Mouse (Mus musculus) thymus, adult 18-20 months (tissue): Measurements from ENCODE around the gene Wasf3.
"Not testable (repeated sequence)": the region's sequence is repeated elsewhere in the genome, so short reads cannot be mapped to it uniquely, and the experiment has no call there.

ENCODE experiments used
- DNase-seq, 2 experiments: peaks; one replicate each; pipeline ENCODE4 v3.0.0; 2022; ENCODE audit warnings: mixed read lengths in 2 of 2

Gene Wasf3

DNA sequence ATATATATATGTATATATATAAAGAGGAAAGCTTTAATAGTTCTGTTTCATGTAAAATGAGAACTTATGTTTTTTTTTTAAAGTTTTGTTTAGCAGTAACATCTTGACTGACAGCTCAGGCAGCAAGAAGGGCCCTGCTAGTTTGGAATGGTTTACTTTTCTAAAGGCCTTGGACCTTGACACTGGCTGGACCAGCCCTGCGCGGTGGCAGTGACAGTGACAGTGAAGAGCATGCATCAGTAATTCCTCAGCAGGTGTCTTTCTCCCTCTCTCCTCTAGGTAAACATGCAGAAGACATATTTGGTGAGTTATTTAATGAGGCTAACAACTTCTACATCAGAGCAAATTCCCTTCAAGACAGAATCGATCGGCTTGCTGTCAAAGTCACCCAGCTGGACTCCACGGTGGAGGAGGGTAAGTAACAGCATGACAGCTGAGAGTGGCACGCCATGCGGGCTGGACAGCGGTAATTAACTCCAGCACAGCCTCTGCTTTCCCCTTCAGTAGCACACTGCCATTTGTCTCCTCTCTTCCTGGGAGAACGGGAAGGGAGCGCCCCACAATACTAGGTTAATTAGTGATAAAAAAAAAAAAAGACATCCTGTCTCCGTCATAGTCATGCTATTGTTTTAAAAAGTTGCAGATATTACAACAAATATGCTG, 66.9 kb downstream of the Wasf3 start:
- DNase-seq: no peak

DNA sequence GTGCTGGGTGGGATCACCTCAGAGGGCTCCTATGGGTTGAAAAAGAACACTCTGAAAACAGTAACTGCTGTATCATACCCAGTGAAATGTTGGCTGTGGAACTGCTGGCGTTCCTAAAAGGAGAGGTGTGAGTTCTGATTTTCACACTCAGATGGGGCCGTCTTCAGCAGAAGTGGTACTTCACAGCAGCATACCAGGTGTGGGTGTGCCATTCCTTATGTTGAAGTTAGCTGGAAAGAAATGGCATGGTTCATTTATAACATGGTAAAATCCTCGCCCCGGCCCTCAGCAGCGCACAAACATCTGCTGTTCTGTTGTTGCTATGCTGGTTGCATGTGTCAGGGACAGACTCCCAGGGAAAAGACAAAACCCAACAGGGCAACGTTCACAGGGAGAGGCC, 68.8 kb downstream of the Wasf3 start:
- no peak for DNase-seq

DNA sequence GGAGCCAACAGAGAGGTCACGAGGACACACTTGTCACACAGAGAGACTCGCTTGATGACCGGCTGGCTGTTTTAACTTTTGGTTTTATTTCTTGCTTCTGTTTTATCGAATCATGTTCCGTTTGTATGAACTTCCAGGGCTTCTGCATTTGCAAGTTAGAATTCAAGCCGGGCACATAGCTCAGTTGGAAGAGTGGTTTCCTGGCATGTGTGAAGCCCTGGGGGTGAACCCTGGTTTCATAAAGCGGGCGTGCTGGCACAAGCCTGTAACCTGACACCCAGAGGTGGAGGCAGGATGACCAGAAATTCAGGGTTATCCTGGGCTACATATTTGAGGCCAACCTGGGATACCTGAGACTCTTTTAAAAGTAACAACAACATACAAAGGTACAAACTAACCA, 76.8 kb downstream of the Wasf3 start:
- DNase-seq: no peak

DNA sequence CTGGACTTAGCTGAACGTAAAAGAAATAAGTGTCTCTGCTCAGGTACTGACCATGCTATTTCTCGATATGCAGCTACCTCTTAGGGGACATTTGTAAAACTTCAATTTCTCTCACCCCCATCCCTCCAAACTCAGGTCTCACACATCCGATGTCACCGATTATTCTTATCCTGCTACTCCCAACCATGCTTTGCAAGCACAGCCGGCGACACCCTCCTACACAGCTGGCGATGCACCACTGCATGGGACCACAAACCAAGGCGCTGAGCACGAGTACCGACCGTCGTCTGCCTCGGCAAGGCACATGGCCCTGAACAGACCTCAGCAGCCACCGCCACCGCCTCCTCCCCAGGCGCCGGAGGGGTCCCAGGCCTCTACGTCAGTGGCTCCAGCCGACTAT, 81.9 kb downstream of the Wasf3 start:
- no peak for DNase-seq

DNA sequence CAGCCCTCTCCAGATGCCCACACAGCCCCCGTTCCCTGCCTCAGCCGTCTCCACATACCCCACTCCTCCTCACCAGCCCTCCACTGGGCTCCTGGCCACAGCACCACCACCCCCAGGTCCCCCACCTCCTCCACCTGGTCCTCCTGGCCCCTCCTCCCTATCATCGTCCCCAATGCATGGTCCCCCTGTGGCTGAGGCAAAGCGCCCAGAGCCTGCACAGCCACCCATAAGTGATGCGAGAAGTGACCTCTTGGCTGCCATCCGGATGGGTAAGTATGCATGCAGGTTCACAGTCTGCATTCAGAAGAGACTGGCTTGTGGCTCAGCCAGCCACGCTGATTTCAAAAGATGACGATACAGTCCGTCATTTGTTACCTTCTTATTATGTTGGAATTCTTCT, 83.5 kb downstream of the Wasf3 start:
- no peak for DNase-seq

DNA sequence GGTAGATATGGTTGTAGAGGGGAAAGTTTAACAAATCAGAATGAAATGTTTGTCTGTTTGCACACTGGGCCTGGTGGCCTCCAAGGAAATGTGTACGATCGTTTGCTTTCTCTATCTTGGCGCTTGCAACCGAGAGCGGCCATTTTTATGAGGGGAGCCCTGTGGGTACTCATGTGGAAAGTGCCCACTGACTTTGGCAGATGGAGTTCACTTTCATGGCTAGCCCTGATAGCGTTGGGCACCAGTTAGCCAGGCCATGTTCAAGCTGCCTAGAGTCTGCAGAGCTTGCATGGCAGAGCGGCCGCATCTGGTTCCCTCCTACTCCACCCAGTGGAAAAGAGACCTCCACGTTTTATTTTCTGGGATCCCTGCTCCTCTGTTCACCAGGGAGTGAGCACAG, 86.0 kb downstream of the Wasf3 start:
- DNase-seq: no peak

DNA sequence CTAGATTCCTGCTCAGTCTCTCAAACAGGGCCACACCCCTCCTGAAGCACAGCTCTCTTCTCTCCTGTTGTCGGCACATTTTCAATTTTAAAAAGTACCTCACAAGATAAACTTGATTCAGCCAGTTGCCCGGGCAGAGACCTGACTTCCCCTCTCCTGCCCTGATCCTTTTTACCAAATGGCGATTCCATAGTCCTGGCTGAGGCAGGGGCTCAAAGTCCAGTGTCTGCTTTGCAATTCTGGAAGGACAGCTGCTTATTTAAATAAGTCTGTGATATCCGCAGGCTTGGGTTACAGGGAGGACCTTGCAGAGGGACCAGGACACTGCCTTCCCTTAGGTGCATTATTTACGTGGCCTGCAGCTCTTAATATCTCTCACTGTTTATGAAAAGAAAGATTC, 86.5 kb downstream of the Wasf3 start:
- DNase-seq: no peak

DNA sequence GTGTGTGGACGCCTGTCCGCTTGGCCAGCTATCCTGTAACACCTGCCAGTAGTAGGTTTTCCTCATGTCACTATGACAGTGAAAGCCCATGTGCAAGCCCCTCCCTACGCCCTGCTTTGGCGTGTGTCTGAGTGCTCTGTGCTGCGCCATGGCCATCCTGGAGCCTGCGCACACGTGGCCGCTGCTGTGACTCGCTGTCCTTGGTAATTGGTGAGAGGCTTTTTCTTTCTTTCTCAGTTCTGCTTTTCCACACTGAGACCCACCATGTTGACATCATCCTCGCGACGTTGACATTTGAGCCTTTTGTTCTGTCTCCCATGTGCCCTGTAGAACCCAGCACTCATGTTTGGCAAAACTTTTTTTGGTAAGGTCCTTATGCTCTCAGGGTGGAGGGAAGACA, 87.0 kb downstream of the Wasf3 start:
- DNase-seq: no peak

DNA sequence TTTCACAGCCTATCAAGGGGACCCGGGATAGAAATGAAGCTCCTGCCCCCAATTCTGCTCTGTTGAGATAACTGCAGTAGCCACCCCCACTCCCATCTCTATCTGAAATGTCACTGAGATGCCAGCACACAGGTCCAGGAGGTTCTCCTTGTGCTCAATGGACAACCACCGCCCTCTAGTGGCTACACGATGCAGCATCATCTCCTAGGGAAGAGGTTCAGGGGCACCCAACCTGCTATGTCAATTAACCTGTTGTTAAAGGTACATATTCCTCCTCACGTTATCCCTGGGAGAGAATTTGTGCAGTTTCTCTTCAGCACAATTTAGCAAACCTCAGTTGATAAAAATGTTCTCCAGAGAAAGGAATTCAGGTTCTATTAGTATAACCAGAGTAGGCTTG, 94.8 kb downstream of the Wasf3 start:
- not testable (repeated sequence) for DNase-seq

DNA sequence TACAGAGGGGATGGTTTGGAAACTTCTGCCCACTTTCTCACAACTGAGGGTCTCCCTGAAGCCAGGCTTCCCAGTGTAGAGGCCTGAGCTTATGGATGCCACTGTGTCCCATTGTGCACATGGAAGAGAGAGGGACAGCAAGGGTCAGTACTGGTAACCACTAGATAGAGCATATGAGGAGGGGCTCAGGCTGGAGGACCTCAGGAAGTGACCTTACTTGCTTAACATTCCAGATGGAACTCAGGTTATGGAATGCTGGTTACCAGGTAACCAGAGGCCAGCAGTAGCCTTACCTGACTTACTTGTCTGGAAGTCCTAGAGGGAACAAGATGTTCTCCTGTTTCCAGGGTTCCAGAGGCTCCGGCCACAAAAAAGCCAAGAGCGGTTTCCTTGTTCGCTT, 96.9 kb downstream of the Wasf3 start, which contains the start of gene Gm6408:
Gm6408 (plus strand) TSS at position 301 of the 400 bp plus-strand sequence.
- not testable (repeated sequence) for DNase-seq

DNA sequence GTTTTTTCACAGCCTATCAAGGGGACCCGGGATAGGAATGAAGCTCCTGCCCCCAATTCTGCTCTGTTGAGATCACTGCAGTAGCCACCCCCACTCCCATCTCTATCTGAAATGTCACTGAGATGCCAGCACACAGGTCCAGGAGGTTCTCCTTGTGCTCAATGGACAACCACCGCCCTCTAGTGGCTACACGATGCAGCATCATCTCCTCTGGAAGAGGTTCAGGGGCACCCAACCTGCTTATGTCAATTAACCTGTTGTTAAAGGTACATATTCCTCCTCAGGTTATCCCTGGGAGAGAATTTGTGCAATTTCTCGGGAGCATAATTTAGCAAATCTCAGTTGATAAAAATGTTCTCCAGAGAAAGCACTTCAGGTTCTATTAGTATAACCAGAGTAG, 104.2 kb downstream of the Wasf3 start:
- DNase-seq: not testable (repeated sequence)

DNA sequence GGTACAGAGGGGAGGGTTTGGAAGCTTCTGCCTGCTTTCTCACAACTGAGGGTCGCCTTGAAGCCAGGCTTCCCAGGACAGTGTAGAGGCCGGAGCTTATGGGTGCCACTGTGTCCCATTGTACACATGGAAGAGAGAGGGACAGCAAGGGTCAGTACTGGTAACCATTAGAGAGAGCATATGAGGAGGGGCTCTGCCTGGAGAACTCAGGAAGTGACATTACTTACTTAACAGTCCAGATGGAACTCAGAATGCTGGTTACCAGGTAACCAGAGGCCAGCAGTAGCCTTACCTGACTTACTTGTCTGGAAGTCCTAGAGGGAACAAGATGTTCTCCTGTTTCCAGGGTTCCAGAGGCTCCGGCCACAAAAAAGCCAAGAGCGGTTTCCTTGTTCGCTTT, 106.3 kb downstream of the Wasf3 start, which contains the start of gene Gm6370:
Gm6370 (plus strand) TSS at position 301 of the 400 bp plus-strand sequence.
- not testable (repeated sequence) for DNase-seq

DNA sequence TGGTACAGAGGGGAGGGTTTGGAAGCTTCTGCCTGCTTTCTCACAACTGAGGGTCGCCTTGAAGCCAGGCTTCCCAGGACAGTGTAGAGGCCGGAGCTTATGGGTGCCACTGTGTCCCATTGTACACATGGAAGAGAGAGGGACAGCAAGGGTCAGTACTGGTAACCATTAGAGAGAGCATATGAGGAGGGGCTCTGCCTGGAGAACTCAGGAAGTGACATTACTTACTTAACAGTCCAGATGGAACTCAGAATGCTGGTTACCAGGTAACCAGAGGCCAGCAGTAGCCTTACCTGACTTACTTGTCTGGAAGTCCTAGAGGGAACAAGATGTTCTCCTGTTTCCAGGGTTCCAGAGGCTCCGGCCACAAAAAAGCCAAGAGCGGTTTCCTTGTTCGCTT, 117.3 kb downstream of the Wasf3 start, which contains the start of gene 4930449I24Rik:
4930449I24Rik (plus strand) TSS at position 301 of the 400 bp plus-strand sequence.
- DNase-seq: not testable (repeated sequence)

DNA sequence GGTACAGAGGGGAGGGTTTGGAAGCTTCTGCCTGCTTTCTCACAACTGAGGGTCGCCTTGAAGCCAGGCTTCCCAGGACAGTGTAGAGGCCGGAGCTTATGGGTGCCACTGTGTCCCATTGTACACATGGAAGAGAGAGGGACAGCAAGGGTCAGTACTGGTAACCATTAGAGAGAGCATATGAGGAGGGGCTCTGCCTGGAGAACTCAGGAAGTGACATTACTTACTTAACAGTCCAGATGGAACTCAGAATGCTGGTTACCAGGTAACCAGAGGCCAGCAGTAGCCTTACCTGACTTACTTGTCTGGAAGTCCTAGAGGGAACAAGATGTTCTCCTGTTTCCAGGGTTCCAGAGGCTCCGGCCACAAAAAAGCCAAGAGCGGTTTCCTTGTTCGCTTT, 129.0 kb downstream of the Wasf3 start, which contains the start of gene Gm3402:
Gm3402 (plus strand) TSS at position 301 of the 400 bp plus-strand sequence.
- DNase-seq: not testable (repeated sequence)
